Mouse (Mus musculus) intestine, embryonic 14.5 days (tissue): Measurements from ENCODE around the gene 1700020L24Rik. TPM values are rescaled to one million over a fixed set of nuclear protein-coding genes. Genes with fewer than 3 reads are reported as not detected.

Experiments
- ATAC-seq: fragments of 200-750 bp; cut with Nextera tagmentation; replicated peaks from 2 replicates; pipeline ENCODE4 v1.8.0; 2017; ENCODE audit warnings: low read depth, moderate number of reproducible peaks, moderate TSS enrichment, moderate library complexity; ENCODE audit not compliant: low FRiP score, low TSS enrichment
- DNase-seq: peaks from one replicate; pipeline ENCODE4 v3.0.0-alpha.2; 2018; ENCODE audit warnings: low spot score
- H3K27ac ChIP-seq: fragments of 300-500 bp; sonication (generic); 2 replicates; pipeline ENCODE4 v1.5.1; 2014; ENCODE audit warnings: low read depth, mild to moderate bottlenecking, control low read depth
- H3K27me3 ChIP-seq: fragments of 300-500 bp; sonication (generic); replicated peaks from 2 replicates; pipeline ENCODE4 v1.6.1; 2014; ENCODE audit warnings: low read length, control low read depth; ENCODE audit not compliant: control insufficient read depth, insufficient read depth
- H3K36me3 ChIP-seq: fragments of 300-500 bp; sonication (generic); 2 replicates; pipeline ENCODE4 v1.6.1; 2014; ENCODE audit warnings: low read length, control low read depth; ENCODE audit not compliant: control insufficient read depth, insufficient read depth
- H3K4me1 ChIP-seq: fragments of 300-500 bp; sonication (generic); replicated peaks from 2 replicates; pipeline ENCODE4 v1.6.1; 2014; ENCODE audit warnings: low read length, control low read depth, mixed read lengths; ENCODE audit not compliant: control insufficient read depth, insufficient read depth
- H3K4me2 ChIP-seq: fragments of 300-500 bp; sonication (generic); 2 replicates; pipeline ENCODE4 v1.6.1; 2014; ENCODE audit warnings: low read length
- H3K4me3 ChIP-seq: fragments of 300-500 bp; sonication (generic); 2 replicates; pipeline ENCODE4 v1.5.1; 2014; ENCODE audit warnings: low read depth, low read length, control low read depth, mixed read lengths
- H3K9ac ChIP-seq: fragments of 300-500 bp; sonication (generic); 2 replicates; pipeline ENCODE4 v1.6.1; 2014; ENCODE audit warnings: mild to moderate bottlenecking, low read length
- H3K9me3 ChIP-seq: fragments of 300-500 bp; sonication (generic); 2 replicates; pipeline ENCODE4 v1.6.1; 2016; ENCODE audit warnings: low read length, control low read depth; ENCODE audit not compliant: control insufficient read depth
- WGBS: fragments of 180-500 bp; shearing (Covaris S2); extraction: QIAGEN DNeasy Blood & Tissue Kit; methylation state at CpG from one replicate; pipeline ENCODE4 v1.1.7; 2014; 5-methylcytosine and 5-hydroxymethylcytosine counted together
- polyA plus RNA-seq: library from polyadenylated mRNA; unstranded; fragments of >200 nt; fragmentation: Nextera tagmentation; extraction: Ambion mirVana; gene quantifications from 2 replicates; pipeline ENCODE4 v1.2.1, GENCODE M21; 2014

1700020L24Rik gene
- polyA plus RNA-seq, 1 experiment from 2014 or later: 1.3 TPM

GRCm38 (mm10) chr11:83409087-83409754 lies 28.3 kb upstream of the 1700020L24Rik start, which contains the start of gene Rasl10b:
Gene Rasl10b, plus strand, starts transcription at chr11:83409137.
- Histone ChIP-seq H3K4me1 (peaks cover 5% of the 10 kb centered on the region; the same call in 1 of the 2 replicates), H3K36me3 (no peaks in the 10 kb centered on the region), H3K9me3 (no peaks in the 10 kb centered on the region), H3K27me3 (0 out of 2 replicates have a peak, but pooled peaks cover 10% of the 10 kb centered on the region), H3K9ac (peak within 1 kb of the TSS; percentile 62), H3K4me2 (peak within 1 kb of the TSS; percentile 87), H3K4me3 (peak within 1 kb of the TSS; percentile 71), H3K27ac (no peak within 1 kb of the TSS)
- DNase-seq: peak; percentile 71
- 2% methylated on average over 28 of the region's 44 CpGs for WGBS
- ATAC-seq: peak; percentile 61

- ATAC-seq: peak; percentile 38; the same call in 1 of the 2 replicates
Observed at GRCm38 (mm10) chr11:83409792-83410291, 27.6 kb upstream of the 1700020L24Rik start.

GRCm38 (mm10) chr11:83410510-83410909 lies 27.0 kb upstream of the 1700020L24Rik start:
- H3K4me1 ChIP-seq: peaks cover 5% of the 10 kb centered on the region; the same call in 1 of the 2 replicates
- H3K36me3 ChIP-seq: no peaks in the 10 kb centered on the region
- no peak for DNase-seq
- 44% methylated on average over 6 of the region's 6 CpGs for WGBS
- H3K9ac ChIP-seq: no peak overlapping the region
- ATAC-seq: no peak
- H3K27me3 ChIP-seq: 0 out of 2 replicates have a peak, but pooled peaks cover 10% of the 10 kb centered on the region
- H3K4me3 ChIP-seq: peak overlapping the region; percentile 71; the same call in 1 of the 2 replicates
- no peak overlapping the region for H3K27ac ChIP-seq
- no peaks in the 10 kb centered on the region for H3K9me3 ChIP-seq
- peak overlapping the region; percentile 87 for H3K4me2 ChIP-seq

More at GRCm38 (mm10) chr11:83409792-83410291, 27.6 kb upstream of the 1700020L24Rik start:
- WGBS: 2% methylated on average over 26 of the region's 40 CpGs
- Histone ChIP-seq H3K27me3 (0 out of 2 replicates have a peak, but pooled peaks cover 10% of the 10 kb centered on the region), H3K9me3 (no peaks in the 10 kb centered on the region), H3K27ac (no peak overlapping the region), H3K4me1 (peaks cover 5% of the 10 kb centered on the region; the same call in 1 of the 2 replicates), H3K36me3 (no peaks in the 10 kb centered on the region), H3K4me2 (peak overlapping the region; percentile 87), H3K4me3 (peak overlapping the region; percentile 71), H3K9ac (peak overlapping the region; percentile 62)
- DNase-seq: peak; percentile 66

- H3K27me3 ChIP-seq: peaks cover 36% of the 10 kb centered on the region
- H3K27ac ChIP-seq: no peak overlapping the region
- peak; percentile 85 for DNase-seq
- no peaks in the 10 kb centered on the region for H3K36me3 ChIP-seq
- H3K9ac ChIP-seq: no peak overlapping the region
- no peak overlapping the region for H3K4me3 ChIP-seq
- no peaks in the 10 kb centered on the region for H3K4me1 ChIP-seq
- H3K4me2 ChIP-seq: no peak overlapping the region
- ATAC-seq: no peak
- no peaks in the 10 kb centered on the region for H3K9me3 ChIP-seq
- 5% methylated on average over 5 of the region's 5 CpGs for WGBS
Observed at GRCm38 (mm10) chr11:83417080-83417479, 20.4 kb upstream of the 1700020L24Rik start.

- ATAC-seq (no peak), DNase-seq (no peak)
- H3K9ac ChIP-seq: no peak overlapping the region
- H3K36me3 ChIP-seq: no peaks in the 10 kb centered on the region
- no peak overlapping the region for H3K27ac ChIP-seq
- H3K27me3 ChIP-seq: peaks cover 36% of the 10 kb centered on the region
- no peaks in the 10 kb centered on the region for H3K4me1 ChIP-seq
- no peak overlapping the region for H3K4me2 ChIP-seq
- no peaks in the 10 kb centered on the region for H3K9me3 ChIP-seq
- H3K4me3 ChIP-seq: no peak overlapping the region
- WGBS: 85% methylated on average over 7 of the region's 7 CpGs
Observed at GRCm38 (mm10) chr11:83417708-83418107, 19.8 kb upstream of the 1700020L24Rik start.

GRCm38 (mm10) chr11:83418566-83418965 lies 18.9 kb upstream of the 1700020L24Rik start:
- Histone ChIP-seq H3K9ac (no peak overlapping the region), H3K27me3 (peaks cover 36% of the 10 kb centered on the region), H3K9me3 (no peaks in the 10 kb centered on the region), H3K4me2 (0 out of 2 replicates have a peak overlapping the region, but pooled peaks have one; percentile 4), H3K27ac (no peak overlapping the region), H3K4me1 (no peaks in the 10 kb centered on the region), H3K4me3 (no peak overlapping the region), H3K36me3 (no peaks in the 10 kb centered on the region)
- 0 out of 2 replicates have a peak, but pooled peaks have one; percentile 40 for ATAC-seq
- 7% methylated on average over 38 of the region's 38 CpGs for WGBS
- DNase-seq: no peak

- no peak overlapping the region for H3K9ac ChIP-seq
- 42% methylated on average over 4 of the region's 4 CpGs for WGBS
- H3K4me1 ChIP-seq: no peaks in the 10 kb centered on the region
- DNase-seq (no peak), ATAC-seq (no peak)
- H3K9me3 ChIP-seq: no peaks in the 10 kb centered on the region
- H3K4me3 ChIP-seq: no peak overlapping the region
- no peaks in the 10 kb centered on the region for H3K36me3 ChIP-seq
- H3K27ac ChIP-seq: no peak overlapping the region
- H3K27me3 ChIP-seq: peaks cover 38% of the 10 kb centered on the region
- no peak overlapping the region for H3K4me2 ChIP-seq
Observed at GRCm38 (mm10) chr11:83420338-83420737, 17.1 kb upstream of the 1700020L24Rik start.

GRCm38 (mm10) chr11:83421305-83421704 lies 16.2 kb upstream of the 1700020L24Rik start:
- Histone ChIP-seq H3K4me1 (no peaks in the 10 kb centered on the region), H3K4me2 (no peak overlapping the region), H3K27me3 (peaks cover 46% of the 10 kb centered on the region), H3K36me3 (no peaks in the 10 kb centered on the region), H3K4me3 (no peak overlapping the region), H3K27ac (no peak overlapping the region), H3K9ac (no peak overlapping the region), H3K9me3 (no peaks in the 10 kb centered on the region)
- ATAC-seq (no peak), DNase-seq (peak; percentile 94)
- 2% methylated on average over 9 of the region's 9 CpGs for WGBS
